Mouse (Mus musculus): ENCODE measurements around the gene Kcnj6.

The Kcnj6 gene

GRCm38 (mm10) chr16:94931343-94932301, 65.9 kb downstream of the Kcnj6 start:
- no peak for DNase-seq (ENCODE audit: low read depth)

- no peak for DNase-seq (ENCODE audit: low read depth)
Measured at GRCm38 (mm10) chr16:94925364-94925763, 72.1 kb downstream of the Kcnj6 start.

GRCm38 (mm10) chr16:94919177-94919576, 78.3 kb downstream of the Kcnj6 start:
- no peak for DNase-seq (ENCODE audit: low read depth)

- DNase-seq (ENCODE audit: low read depth) = no peak
Measured at GRCm38 (mm10) chr16:94906026-94906425, 91.5 kb downstream of the Kcnj6 start.

GRCm38 (mm10) chr16:94898832-94899231, 98.7 kb downstream of the Kcnj6 start:
- no peak for DNase-seq (ENCODE audit: low read depth)

GRCm38 (mm10) chr16:94892162-94892650, 105.3 kb downstream of the Kcnj6 start:
- no peak for DNase-seq (ENCODE audit: low read depth)

GRCm38 (mm10) chr16:94890581-94890980, 106.9 kb downstream of the Kcnj6 start:
- DNase-seq (ENCODE audit: low read depth) = no peak

GRCm38 (mm10) chr16:94890056-94890455, 107.4 kb downstream of the Kcnj6 start:
- DNase-seq (ENCODE audit: low read depth) = no peak

- no peak for DNase-seq (ENCODE audit: low read depth)
Measured at GRCm38 (mm10) chr16:94888554-94888953, 108.9 kb downstream of the Kcnj6 start.

- DNase-seq (ENCODE audit: low read depth) = no peak
Measured at GRCm38 (mm10) chr16:94886398-94886797, 111.1 kb downstream of the Kcnj6 start.

- DNase-seq (ENCODE audit: low read depth) = no peak
Measured at GRCm38 (mm10) chr16:94885062-94885461, 112.4 kb downstream of the Kcnj6 start.

GRCm38 (mm10) chr16:94883909-94884308, 113.6 kb downstream of the Kcnj6 start:
- DNase-seq (ENCODE audit: low read depth) = no peak

GRCm38 (mm10) chr16:94883196-94883595, 114.3 kb downstream of the Kcnj6 start:
- no peak for DNase-seq (ENCODE audit: low read depth)

GRCm38 (mm10) chr16:94882111-94882510, 115.4 kb downstream of the Kcnj6 start:
- DNase-seq (ENCODE audit: low read depth) = no peak

- no peak for DNase-seq (ENCODE audit: low read depth)
Measured at GRCm38 (mm10) chr16:94872614-94873272, 124.8 kb downstream of the Kcnj6 start.

GRCm38 (mm10) chr16:94868354-94868753, 129.1 kb downstream of the Kcnj6 start:
- DNase-seq (ENCODE audit: low read depth) = no peak

- no peak for DNase-seq (ENCODE audit: low read depth)
Measured at GRCm38 (mm10) chr16:94866300-94866956, 131.1 kb downstream of the Kcnj6 start.

GRCm38 (mm10) chr16:94865796-94866195, 131.7 kb downstream of the Kcnj6 start:
- no peak for DNase-seq (ENCODE audit: low read depth)

- no peak for DNase-seq (ENCODE audit: low read depth)
Measured at GRCm38 (mm10) chr16:94865101-94865500, 132.4 kb downstream of the Kcnj6 start.

GRCm38 (mm10) chr16:94863475-94863874, 134.0 kb downstream of the Kcnj6 start:
- no peak for DNase-seq (ENCODE audit: low read depth)

- DNase-seq (ENCODE audit: low read depth) = no peak
Measured at GRCm38 (mm10) chr16:94855990-94856389, 141.5 kb downstream of the Kcnj6 start.

- DNase-seq (ENCODE audit: low read depth) = no peak
Measured at GRCm38 (mm10) chr16:94852407-94853160, 144.9 kb downstream of the Kcnj6 start.

Data from fibroblast of lung, adult 2 months (primary cell).